Mouse (Mus musculus) megakaryocyte, adult 5-6 weeks (primary cell): Measurements from ENCODE around the gene Zfp879. TPM values are rescaled to one million over a fixed set of nuclear protein-coding genes. Genes with fewer than 3 reads are reported as not detected.

ENCODE experiments used
- ATAC-seq: 2 replicates; pipeline ENCODE4 v1.8.0; 2016; ENCODE audit warnings: mild to moderate bottlenecking, inconsistent platforms; ENCODE audit not compliant: poor library complexity, severe bottlenecking
- total RNA-seq, 2 experiments: library from RNA; stranded (forward) in 1 of 2; stranded (reverse) in 1 of 2; fragments of 153-499, 151-499 nt in 1 of 2; fragments of 221-1000, 200-1000 nt in 1 of 2; gene quantifications; 2 replicates each; pipeline versions ENCODE4 v1.2.3 to v1.2.4; 2015 to 2017

Zfp879 gene
- not detected in 2 replicates for total RNA-seq (2015)
- total RNA-seq (2017) = not detected in 2 replicates

- ATAC-seq = peak; percentile 77
These were observed at the start of gene Zfp879 for GRCm38 (mm10) chr11:50841023-50841735. TSS of gene Zfp879 (minus strand) at chr11:50841552.

GRCm38 (mm10) chr11:50887390-50888128 lies 46.2 kb upstream of the Zfp879 start, which contains the start of gene Zfp454:
TSS of gene Zfp454 (minus strand) at chr11:50887651.
- no peak for ATAC-seq

GRCm38 (mm10) chr11:50886933-50887293 lies 45.6 kb upstream of the Zfp879 start:
- no peak for ATAC-seq

- no peak for ATAC-seq
These were observed 45.0 kb upstream of the Zfp879 start for GRCm38 (mm10) chr11:50886231-50886932.

GRCm38 (mm10) chr11:50883756-50884155 lies 42.4 kb upstream of the Zfp879 start:
- no peak for ATAC-seq

- no peak for ATAC-seq
These were observed 37.3 kb upstream of the Zfp879 start for GRCm38 (mm10) chr11:50878641-50879040.

GRCm38 (mm10) chr11:50850989-50851601 lies 9.7 kb upstream of the Zfp879 start:
- ATAC-seq = 0 out of 2 replicates have a peak, but pooled peaks have one; percentile 7

- ATAC-seq = peak; percentile 49
These were observed 8.9 kb upstream of the Zfp879 start, which contains the start of gene Grm6 for GRCm38 (mm10) chr11:50850177-50850735. TSS of gene Grm6 (plus strand) at chr11:50850685.

GRCm38 (mm10) chr11:50849310-50849709 lies 8.0 kb upstream of the Zfp879 start:
- no peak for ATAC-seq

GRCm38 (mm10) chr11:50848520-50849137 lies 7.3 kb upstream of the Zfp879 start:
- ATAC-seq = no peak

- no peak for ATAC-seq
These were observed 5.7 kb upstream of the Zfp879 start for GRCm38 (mm10) chr11:50847047-50847446.

GRCm38 (mm10) chr11:50845951-50846350 lies 4.6 kb upstream of the Zfp879 start:
- no peak for ATAC-seq

- no peak for ATAC-seq
These were observed 5.6 kb downstream of the Zfp879 start for GRCm38 (mm10) chr11:50835727-50836126.

- peak; percentile 95 for ATAC-seq
These were observed 14.1 kb downstream of the Zfp879 start, which contains the start of gene Zfp354c for GRCm38 (mm10) chr11:50827010-50827953. TSS of gene Zfp354c (minus strand) at chr11:50827724.

- no peak for ATAC-seq
These were observed 15.1 kb downstream of the Zfp879 start for GRCm38 (mm10) chr11:50826214-50826613.

- no peak for ATAC-seq
These were observed 27.1 kb downstream of the Zfp879 start for GRCm38 (mm10) chr11:50814233-50814632.

GRCm38 (mm10) chr11:50798836-50799235 lies 42.5 kb downstream of the Zfp879 start:
- ATAC-seq = no peak

GRCm38 (mm10) chr11:50797674-50798073 lies 43.7 kb downstream of the Zfp879 start:
- no peak for ATAC-seq
